Mouse (Mus musculus): ENCODE measurements around the gene Clcn7.

DNA sequence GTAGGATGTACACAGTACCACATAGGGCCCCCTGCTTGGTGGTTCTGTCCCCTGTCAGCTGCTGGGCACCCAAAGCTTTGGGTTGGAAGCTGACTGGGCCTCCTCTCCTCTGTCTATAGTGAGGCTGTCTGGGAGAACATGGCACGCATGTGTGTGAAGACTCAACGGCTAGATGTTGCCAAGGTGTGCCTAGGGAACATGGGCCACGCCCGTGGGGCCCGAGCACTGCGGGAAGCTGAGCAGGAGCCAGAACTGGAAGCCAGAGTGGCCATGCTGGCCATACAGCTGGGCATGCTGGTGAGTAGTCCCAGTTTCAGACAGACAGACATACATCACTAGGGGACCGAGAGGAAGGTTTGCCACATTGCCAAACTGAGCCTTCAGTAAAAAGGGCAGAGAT, 46.5 kb upstream of the Clcn7 start:
- no peak for TF ChIP-seq POLR2A (IDR thresholded peaks at IDR 0.05; ENCODE audit: low read depth, low read length)
- no peak for TF ChIP-seq CTCF (IDR thresholded peaks at IDR 0.05; ENCODE audit: borderline replicate concordance, insufficient read depth, low read length)

Data from embryonic fibroblast, embryonic 13.5 days (primary cell).